Mouse (Mus musculus) bone marrow macrophage, adult 2 months (primary cell): ENCODE results near the gene Ttll6. TPM values are rescaled to one million over a fixed set of nuclear protein-coding genes. Genes with fewer than 3 reads are reported as not detected.
"Not testable (repeated sequence)": the region's sequence is repeated elsewhere in the genome, so short reads cannot be mapped to it uniquely, and the experiment has no call there.

Experiments
- H3K27ac ChIP-seq: 2 replicates; pipeline ENCODE4 v1.5.1; 2012; ENCODE audit warnings: low read depth, low read length; ENCODE audit not compliant: insufficient read depth
- H3K4me1 ChIP-seq: 2 replicates; pipeline ENCODE4 v1.6.1; 2012; ENCODE audit warnings: low read length; ENCODE audit not compliant: control insufficient read depth, insufficient read depth
- H3K4me3 ChIP-seq: 2 replicates; pipeline ENCODE4 v1.5.1; 2012; ENCODE audit warnings: mild to moderate bottlenecking, low read length, moderate library complexity; ENCODE audit not compliant: insufficient read depth
- CTCF ChIP-seq: IDR thresholded peaks from 2 replicates; pipeline ENCODE4 v1.5.1; 2012; ENCODE audit warnings: low read depth, mild to moderate bottlenecking, low read length, moderate library complexity
- POLR2A ChIP-seq: IDR thresholded peaks from 2 replicates; pipeline ENCODE4 v1.6.1; 2012; ENCODE audit warnings: mild to moderate bottlenecking, low read depth, low read length, borderline replicate concordance
- polyA plus RNA-seq: library from polyadenylated mRNA; stranded (reverse); fragments of >200 nt; gene quantifications from 2 replicates; pipeline ENCODE4 v1.2.4, GENCODE M21; 2012; ENCODE audit not compliant: missing spikeins, insufficient read depth, insufficient read length

Gene Ttll6
- polyA plus RNA-seq, 1 experiment, result not detected

GRCm38 (mm10) chr11:96116116-96116515, 17.5 kb upstream of the Ttll6 start:
- Histone ChIP-seq H3K4me1 (no peaks in the 10 kb centered on the region), H3K27ac (no peak overlapping the region), H3K4me3 (no peak overlapping the region)
- no peak for TF ChIP-seq CTCF
- TF ChIP-seq POLR2A, result no peak

- H3K27ac ChIP-seq, H3K4me3 ChIP-seq, H3K4me1 ChIP-seq: not testable (repeated sequence)
Measured at GRCm38 (mm10) chr11:96116925-96117324, 16.7 kb upstream of the Ttll6 start.

DNA sequence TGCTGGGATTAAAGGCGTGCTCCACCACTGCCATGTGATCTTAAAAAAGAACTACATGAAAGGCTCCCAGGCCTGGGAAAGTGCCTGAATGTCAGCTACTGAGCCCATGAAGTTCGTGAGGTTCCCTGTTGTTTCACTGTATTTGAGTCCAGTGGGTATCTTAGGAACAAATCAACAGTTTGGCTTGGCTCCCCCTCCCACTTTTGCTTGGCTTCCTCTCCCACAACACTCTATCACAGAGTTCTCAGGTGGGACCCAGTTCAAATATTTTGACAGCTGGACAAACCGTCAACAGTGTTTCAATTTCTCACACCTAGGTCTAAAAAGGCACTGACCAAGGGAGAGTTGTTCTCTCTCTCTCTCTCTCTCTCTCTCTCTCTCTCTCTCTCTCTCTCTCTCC, 14.2 kb upstream of the Ttll6 start:
- no peak overlapping the region for H3K27ac ChIP-seq
- TF ChIP-seq CTCF, result no peak
- TF ChIP-seq POLR2A, result no peak

DNA sequence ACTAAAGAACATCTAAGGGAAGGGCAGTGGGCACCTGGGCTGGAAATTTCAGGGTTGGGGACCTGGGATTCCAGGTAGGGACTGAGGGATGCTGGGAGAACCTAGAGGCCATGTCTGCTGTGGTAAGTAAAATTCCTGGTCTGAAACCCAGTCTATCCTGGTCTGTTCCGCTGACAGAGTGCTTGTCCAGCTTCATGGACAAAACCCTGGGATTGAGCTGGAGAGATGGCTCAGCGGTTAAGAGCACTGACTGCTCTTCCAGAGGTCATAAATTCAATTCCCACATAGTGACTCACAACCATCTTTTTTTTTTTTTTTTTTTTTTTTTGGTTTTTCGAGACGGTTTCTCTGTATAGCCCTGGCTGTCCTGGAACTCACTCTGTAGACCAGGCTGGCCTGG, 10.8 kb upstream of the Ttll6 start:
- H3K4me3 ChIP-seq, H3K27ac ChIP-seq, H3K4me1 ChIP-seq: not testable (repeated sequence)

More for the DNA sequence above, 14.2 kb upstream of the Ttll6 start:
- Histone ChIP-seq H3K4me3 (no peak overlapping the region), H3K4me1 (no peaks in the 10 kb centered on the region)

- TF ChIP-seq POLR2A, result no peak
- no peak for TF ChIP-seq CTCF
- peak overlapping the region; percentile 11; the same call in 1 of the 2 replicates for H3K4me3 ChIP-seq
- no peaks in the 10 kb centered on the region for H3K4me1 ChIP-seq
- no peak overlapping the region for H3K27ac ChIP-seq
Measured at GRCm38 (mm10) chr11:96124052-96124914, 9.3 kb upstream of the Ttll6 start.

DNA sequence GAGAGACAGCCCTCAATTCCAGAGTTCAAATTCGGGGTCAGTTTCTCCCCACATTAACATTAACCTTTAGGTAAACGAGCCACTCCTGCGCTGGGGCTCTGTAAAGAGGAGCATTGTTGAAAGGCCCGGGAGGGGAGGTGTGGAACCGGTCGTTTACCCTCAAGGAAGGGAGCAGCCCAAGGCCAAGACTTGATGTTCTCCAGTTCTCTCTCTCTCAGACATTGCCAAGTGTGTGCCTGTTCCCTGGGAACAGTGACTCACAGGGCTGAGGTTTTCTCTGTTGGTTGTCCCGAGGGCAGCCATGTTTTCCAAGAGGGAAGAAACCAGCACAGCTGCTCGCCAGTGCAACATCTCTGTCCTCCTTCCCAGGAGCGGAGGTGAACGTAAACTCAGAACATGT, 3.0 kb upstream of the Ttll6 start:
- TF ChIP-seq CTCF, result no peak
- no peak for TF ChIP-seq POLR2A
- no peaks in the 10 kb centered on the region for H3K4me1 ChIP-seq
- no peak overlapping the region for H3K4me3 ChIP-seq
- H3K27ac ChIP-seq, result no peak overlapping the region

GRCm38 (mm10) chr11:96135847-96136246, 2.3 kb downstream of the Ttll6 start:
- TF ChIP-seq POLR2A (no peak), CTCF (no peak)
- H3K27ac ChIP-seq, result no peak overlapping the region
- H3K4me3 ChIP-seq, result no peak overlapping the region
- no peaks in the 10 kb centered on the region for H3K4me1 ChIP-seq

- TF ChIP-seq CTCF (no peak), POLR2A (no peak)
- H3K4me3 ChIP-seq, result no peak overlapping the region
- H3K27ac ChIP-seq, result no peak overlapping the region
Measured at GRCm38 (mm10) chr11:96140726-96141175, 7.2 kb downstream of the Ttll6 start.

GRCm38 (mm10) chr11:96143766-96144165, 10.2 kb downstream of the Ttll6 start:
- no peaks in the 10 kb centered on the region for H3K4me1 ChIP-seq
- TF ChIP-seq CTCF, result no peak
- TF ChIP-seq POLR2A, result no peak
- H3K4me3 ChIP-seq, result no peak overlapping the region
- no peak overlapping the region for H3K27ac ChIP-seq

More at GRCm38 (mm10) chr11:96140726-96141175, 7.2 kb downstream of the Ttll6 start:
- no peaks in the 10 kb centered on the region for H3K4me1 ChIP-seq

- Histone ChIP-seq H3K4me1 (no peaks in the 10 kb centered on the region), H3K4me3 (no peak overlapping the region), H3K27ac (no peak overlapping the region)
- TF ChIP-seq POLR2A (no peak), CTCF (peak; percentile 36; the same call in 1 of the 2 replicates)
Measured at GRCm38 (mm10) chr11:96145622-96146270, 12.2 kb downstream of the Ttll6 start.
